Mouse (Mus musculus) liver, adult 10 weeks (tissue): ENCODE measurements around the gene Stard3nl. TPM values are rescaled to one million over a fixed set of nuclear protein-coding genes. Genes with fewer than 3 reads are reported as not detected.

Experiments
- polyA plus RNA-seq: library from polyadenylated mRNA; stranded (reverse); fragments of 350-450 nt; fragmentation: Illumina TruSeq; extraction: RNeasy Lipid Tissue Mini Kit (QIAGEN cat#74804); gene quantifications from one replicate; pipeline ENCODE4 v1.2.3, GENCODE M21; 2014; ENCODE audit warnings: low read depth, low replicate concordance

Gene Stard3nl
- polyA plus RNA-seq, result 15.4 TPM

DNA sequence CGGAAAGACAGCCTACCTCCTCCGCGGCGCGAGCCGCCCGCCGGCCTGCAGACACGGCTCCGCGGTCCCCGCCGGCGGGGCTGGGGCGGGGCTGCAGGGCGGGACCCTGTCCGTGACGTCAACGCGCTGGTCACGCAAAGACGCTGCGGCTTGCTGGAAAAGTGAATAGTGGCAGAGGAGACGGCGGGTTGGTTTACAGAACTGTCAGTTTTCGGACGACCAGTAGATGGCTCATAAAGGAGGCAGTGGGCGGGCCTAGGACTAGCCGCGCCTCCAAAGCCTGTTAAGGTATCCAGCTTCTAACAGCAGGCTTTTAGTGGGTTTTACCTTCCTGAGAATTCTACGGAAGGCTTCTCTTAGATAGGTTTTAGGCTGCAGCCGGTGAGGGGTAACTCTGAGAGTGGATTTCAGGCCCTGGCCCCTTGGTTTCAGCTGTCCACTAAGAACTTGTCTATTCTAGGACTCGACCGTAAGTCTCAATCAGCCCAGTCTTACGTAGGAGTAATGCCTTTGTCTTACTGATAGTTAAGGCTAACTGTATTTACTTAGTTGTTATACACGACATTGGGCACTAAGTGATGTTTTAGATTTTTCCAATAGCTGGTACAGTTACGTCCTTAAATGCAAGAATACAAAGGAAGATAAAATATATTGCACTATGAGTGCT is at the start of gene Stard3nl:
Gene Stard3nl, minus strand, starts transcription at position 108 of the 667 bp plus-strand sequence.

Other genes with a start within 250 kb of the Stard3nl start
- 0.42 TPM for gene Epdr1, start 224.1 kb upstream of the Stard3nl start, polyA plus RNA-seq
- not detected for gene Sfrp4, start 227.3 kb upstream of the Stard3nl start, polyA plus RNA-seq